Mouse (Mus musculus) brown adipose tissue, adult 24 weeks (tissue): ENCODE data around the gene Anxa3. TPM values are rescaled to one million over a fixed set of nuclear protein-coding genes. Genes with fewer than 3 reads are reported as not detected.

ENCODE experiments used
- H3K27ac ChIP-seq: fragments of 200-500 bp; replicated peaks from 2 replicates; pipeline ENCODE4 v1.5.1; 2012; ENCODE audit warnings: low read depth, mild to moderate bottlenecking, low read length
- H3K4me1 ChIP-seq: fragments of 200-500 bp; 2 replicates; pipeline ENCODE4 v1.6.1; 2012; ENCODE audit warnings: low read length, mixed read lengths; ENCODE audit not compliant: control insufficient read depth, insufficient read depth, insufficient read length
- H3K4me3 ChIP-seq: fragments of 200-500 bp; 2 replicates; pipeline ENCODE4 v1.5.1; 2012; ENCODE audit warnings: low read depth, mild to moderate bottlenecking, low read length, moderate library complexity; ENCODE audit not compliant: insufficient read depth
- polyA plus RNA-seq: library from polyadenylated mRNA; stranded (reverse); fragments of >200 nt; gene quantifications from 2 replicates; pipeline ENCODE4 v1.2.4, GENCODE M21; 2012; ENCODE audit not compliant: missing spikeins, insufficient read depth, insufficient read length

The Anxa3 gene
- polyA plus RNA-seq, 1 experiment: 24.9 TPM

DNA sequence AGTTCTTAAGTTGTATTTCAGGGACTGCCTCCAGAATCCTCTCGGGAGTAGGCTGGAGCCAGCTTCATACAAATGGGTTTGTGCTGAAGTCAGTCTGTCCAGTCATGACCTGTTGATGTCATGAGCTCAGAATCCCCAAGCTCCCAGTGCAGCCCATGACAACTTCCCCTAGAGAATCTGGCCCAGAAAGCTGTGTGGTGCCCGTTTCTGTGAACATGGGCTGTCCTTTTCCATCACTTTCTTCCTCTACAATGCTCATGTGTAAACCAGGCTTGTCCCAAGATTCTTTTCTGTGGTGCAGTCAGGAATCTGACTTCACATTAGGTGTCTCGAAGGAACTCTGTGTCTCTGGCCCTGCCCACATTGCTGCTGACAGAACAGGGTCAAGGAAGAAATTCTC is 10.0 kb downstream of the Anxa3 start:
- Histone ChIP-seq H3K4me3 (no peak overlapping the region), H3K4me1 (peaks cover 27% of the 10 kb centered on the region)

DNA sequence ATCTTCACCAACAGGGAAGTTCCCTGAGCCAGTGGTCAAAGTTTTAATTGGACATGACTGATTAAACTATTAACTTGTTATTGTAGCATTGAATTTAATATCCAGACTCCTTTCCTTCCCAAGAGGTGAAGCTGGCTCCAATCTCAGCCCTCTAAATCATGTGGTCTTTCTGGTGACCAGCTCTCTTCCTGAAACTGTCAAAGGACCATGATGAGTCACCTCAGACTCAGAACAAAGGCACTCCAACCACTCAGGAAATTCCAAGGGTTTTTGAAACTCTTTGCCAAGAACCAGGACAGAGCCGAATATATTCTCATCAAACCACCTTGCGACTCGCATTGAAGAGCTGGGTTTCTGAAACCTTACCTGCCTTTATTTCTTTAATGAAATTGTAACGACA is 11.2 kb downstream of the Anxa3 start:
- Histone ChIP-seq H3K27ac (peak overlapping the region; percentile 80), H3K4me3 (no peak overlapping the region), H3K4me1 (peaks cover 31% of the 10 kb centered on the region)

More for the DNA sequence above, 10.0 kb downstream of the Anxa3 start:
- H3K27ac ChIP-seq: peak overlapping the region; percentile 79

DNA sequence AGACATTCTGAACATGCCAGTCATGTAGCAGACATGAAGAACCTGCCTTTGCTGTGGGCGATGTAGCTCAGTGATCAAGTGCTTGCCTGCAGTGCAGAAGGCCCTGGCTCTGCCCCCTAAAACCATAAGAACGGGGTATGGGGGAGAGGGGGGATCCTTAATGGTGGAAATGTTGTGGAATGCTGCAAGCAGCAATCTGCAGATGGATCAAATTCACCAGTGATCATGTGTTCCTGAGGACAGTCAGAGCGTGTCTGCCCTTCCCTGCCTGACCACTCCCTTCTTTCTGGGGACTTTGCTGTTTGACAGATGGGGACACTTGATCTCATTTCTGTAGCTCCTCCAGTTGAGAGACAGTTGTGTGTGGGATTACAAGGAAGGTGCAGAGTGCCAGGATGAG is 11.7 kb downstream of the Anxa3 start:
- peak overlapping the region; percentile 80 for H3K27ac ChIP-seq
- peaks cover 30% of the 10 kb centered on the region for H3K4me1 ChIP-seq
- H3K4me3 ChIP-seq: no peak overlapping the region

GRCm38 (mm10) chr5:96810620-96811019 is 17.5 kb downstream of the Anxa3 start:
- Histone ChIP-seq H3K4me1 (peaks cover 10% of the 10 kb centered on the region), H3K27ac (no peak overlapping the region), H3K4me3 (no peak overlapping the region)

DNA sequence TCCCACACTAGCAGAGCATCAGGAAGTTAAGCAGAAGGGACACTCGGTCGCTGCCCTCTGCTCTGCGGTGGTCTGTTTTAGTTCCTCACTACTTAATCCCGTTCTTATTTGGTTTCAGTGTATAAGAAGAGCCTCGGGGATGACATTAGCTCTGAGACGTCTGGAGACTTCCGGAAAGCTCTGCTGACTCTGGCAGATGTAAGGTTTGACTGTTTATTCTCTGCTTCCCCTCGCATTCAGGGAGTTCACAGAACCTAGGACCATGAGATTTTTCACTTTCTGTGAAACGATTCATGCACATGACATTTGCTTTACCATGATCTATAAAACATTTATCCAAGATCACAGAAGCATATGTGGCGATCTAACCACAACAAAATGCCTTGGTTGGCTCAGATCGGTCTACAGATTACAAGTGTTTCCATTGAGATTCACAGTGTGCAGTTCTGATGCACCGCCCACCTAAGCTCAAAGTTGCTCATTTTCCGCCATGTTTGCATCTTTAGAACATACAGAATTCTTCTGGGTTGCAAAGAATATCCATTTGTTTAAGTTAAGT is 31.7 kb downstream of the Anxa3 start:
- no peak overlapping the region for H3K4me3 ChIP-seq
- H3K27ac ChIP-seq: no peak overlapping the region
- no peaks in the 10 kb centered on the region for H3K4me1 ChIP-seq

DNA sequence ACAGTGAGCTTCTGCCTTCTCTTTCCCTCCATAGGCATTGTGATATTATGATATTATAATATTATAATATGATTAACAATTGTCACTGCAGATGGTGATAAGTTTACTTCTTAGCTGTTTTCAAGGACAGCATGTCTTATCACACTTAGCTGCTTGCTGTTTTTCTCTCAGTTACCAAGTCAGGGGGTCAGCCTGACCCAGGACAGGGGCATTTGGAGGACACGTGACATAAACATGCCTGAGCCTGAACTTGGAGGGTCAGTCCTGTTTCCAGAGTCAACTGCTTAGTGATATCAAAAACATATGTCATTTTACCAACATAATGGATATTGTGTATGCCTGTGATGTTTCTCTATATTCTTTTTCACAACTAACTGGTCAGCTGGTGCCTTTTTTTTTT is 34.0 kb downstream of the Anxa3 start:
- no peak overlapping the region for H3K27ac ChIP-seq
- H3K4me3 ChIP-seq: no peak overlapping the region
- no peaks in the 10 kb centered on the region for H3K4me1 ChIP-seq

- Histone ChIP-seq H3K4me3 (no peak overlapping the region), H3K27ac (no peak overlapping the region)
These were observed 41.2 kb downstream of the Anxa3 start for GRCm38 (mm10) chr5:96834338-96834737.

GRCm38 (mm10) chr5:96847986-96848385 is 54.8 kb downstream of the Anxa3 start:
- H3K4me1 ChIP-seq: no peaks in the 10 kb centered on the region
- H3K4me3 ChIP-seq: no peak overlapping the region
- no peak overlapping the region for H3K27ac ChIP-seq

More at GRCm38 (mm10) chr5:96834338-96834737, 41.2 kb downstream of the Anxa3 start:
- H3K4me1 ChIP-seq: no peaks in the 10 kb centered on the region

GRCm38 (mm10) chr5:96848386-96848785 is 55.2 kb downstream of the Anxa3 start:
- Histone ChIP-seq H3K4me1 (no peaks in the 10 kb centered on the region), H3K27ac (no peak overlapping the region), H3K4me3 (no peak overlapping the region)

GRCm38 (mm10) chr5:96849232-96849631 is 56.1 kb downstream of the Anxa3 start:
- Histone ChIP-seq H3K4me3 (no peak overlapping the region), H3K27ac (no peak overlapping the region), H3K4me1 (no peaks in the 10 kb centered on the region)

DNA sequence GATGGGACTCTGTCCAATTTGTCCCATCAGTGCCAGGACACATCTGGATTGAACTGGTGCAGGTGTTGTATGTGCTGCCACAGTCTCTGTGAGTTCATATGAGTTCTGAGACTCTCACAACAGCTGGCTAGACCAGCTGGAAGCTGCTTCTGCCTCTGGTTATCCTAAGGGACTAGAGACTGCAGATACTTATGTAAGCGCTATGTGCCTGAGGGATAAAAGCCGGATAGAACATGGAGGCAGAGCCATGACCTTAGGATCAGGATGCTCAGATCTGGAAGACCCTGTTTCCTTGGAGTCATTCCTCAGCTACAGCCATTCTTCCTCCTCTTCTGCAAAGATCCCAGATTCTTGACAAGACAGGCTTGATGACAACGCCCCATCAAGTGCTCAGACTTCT is 60.3 kb downstream of the Anxa3 start:
- H3K4me1 ChIP-seq: no peaks in the 10 kb centered on the region
- no peak overlapping the region for H3K4me3 ChIP-seq

DNA sequence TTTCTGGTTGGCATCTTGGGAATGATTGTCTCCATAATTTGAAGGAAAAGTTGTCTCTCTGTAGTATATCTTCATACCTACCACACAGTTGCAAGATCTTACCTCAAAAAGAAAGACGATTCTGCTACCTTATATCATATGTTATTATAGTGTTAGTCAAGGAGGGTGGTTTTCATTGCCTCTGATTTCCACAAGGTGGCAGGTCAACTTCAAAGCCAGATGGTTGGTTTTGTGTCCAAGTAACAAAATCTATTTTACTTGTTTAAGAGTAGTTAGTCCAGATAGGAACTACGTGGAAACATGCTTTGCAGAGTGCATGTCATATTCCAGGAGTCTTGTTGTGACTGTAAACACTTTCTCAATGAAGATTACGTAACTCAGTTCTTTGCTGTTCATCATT is 61.2 kb downstream of the Anxa3 start:
- Histone ChIP-seq H3K4me1 (no peaks in the 10 kb centered on the region), H3K4me3 (no peak overlapping the region), H3K27ac (no peak overlapping the region)

More for the DNA sequence above, 60.3 kb downstream of the Anxa3 start:
- no peak overlapping the region for H3K27ac ChIP-seq

DNA sequence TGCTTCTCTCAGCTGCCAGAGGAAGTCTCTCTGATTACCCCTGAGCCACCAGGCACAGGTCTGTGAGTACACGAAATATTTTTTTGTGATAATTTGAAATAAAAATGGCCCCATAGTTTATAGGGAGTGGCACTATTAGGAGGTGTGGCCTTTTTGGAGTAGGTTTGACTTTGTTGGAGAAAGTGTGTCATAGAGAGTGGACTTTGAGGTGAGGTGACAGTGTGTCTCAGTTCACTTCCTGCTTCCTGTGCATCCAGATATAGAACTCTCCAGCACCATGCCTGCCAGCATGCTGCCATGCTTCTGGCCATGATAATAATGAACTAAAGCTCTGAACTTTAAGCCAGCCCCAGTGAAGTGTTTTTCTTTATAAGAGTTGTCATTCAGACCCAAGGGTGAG is 66.8 kb downstream of the Anxa3 start:
- Histone ChIP-seq H3K4me1 (peaks cover 2% of the 10 kb centered on the region; the same call in 1 of the 2 replicates), H3K4me3 (no peak overlapping the region), H3K27ac (no peak overlapping the region)

DNA sequence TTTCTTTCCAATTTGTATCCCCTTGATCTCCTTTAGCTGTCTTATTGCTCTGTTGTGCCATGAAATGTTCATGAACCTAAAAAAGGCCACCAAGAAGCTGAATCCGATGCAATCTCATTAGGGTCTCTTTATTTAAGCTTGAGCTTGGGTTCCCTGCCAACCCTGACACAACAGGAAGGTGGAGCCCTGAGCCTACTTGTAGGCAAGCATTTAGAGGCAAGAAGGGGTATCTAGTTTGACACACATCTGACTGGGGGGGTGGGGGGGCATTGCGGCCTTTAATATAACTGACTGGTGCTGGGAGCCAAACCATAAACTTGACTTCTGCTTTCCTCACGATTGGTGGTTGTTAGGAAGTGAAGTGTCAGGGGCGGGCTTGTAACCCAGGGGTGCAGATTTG is 74.0 kb downstream of the Anxa3 start:
- no peak overlapping the region for H3K4me3 ChIP-seq
- no peak overlapping the region for H3K27ac ChIP-seq
- H3K4me1 ChIP-seq: no peaks in the 10 kb centered on the region; the same call in 1 of the 2 replicates

- Histone ChIP-seq H3K4me1 (no peaks in the 10 kb centered on the region; the same call in 1 of the 2 replicates), H3K27ac (no peak overlapping the region), H3K4me3 (no peak overlapping the region)
These were observed 75.8 kb downstream of the Anxa3 start for GRCm38 (mm10) chr5:96868893-96869292.

DNA sequence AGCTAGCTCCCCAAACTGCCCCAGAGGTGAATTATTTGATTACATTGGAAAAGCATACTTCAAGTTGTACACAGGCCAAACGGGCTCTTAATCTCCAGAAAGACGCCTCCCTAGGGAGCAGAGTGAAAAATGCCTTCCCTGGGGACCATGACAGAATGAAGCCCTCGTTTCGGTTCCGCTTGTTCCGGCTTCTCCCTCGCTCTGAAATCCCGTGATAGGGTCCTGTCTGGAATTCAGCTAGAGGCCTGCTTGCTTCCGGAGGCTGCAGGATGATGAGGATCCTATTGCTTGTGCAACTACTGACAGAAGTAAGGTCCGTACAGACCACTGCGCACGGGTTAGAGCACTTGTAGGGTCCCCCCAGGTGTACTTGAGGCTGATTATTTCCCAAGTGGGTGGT is 77.9 kb downstream of the Anxa3 start:
- Histone ChIP-seq H3K4me3 (no peak overlapping the region), H3K27ac (no peak overlapping the region), H3K4me1 (no peaks in the 10 kb centered on the region; the same call in 1 of the 2 replicates)
